Mouse (Mus musculus): Measurements from ENCODE around the gene C530008M17Rik. TPM values are rescaled to one million over a fixed set of nuclear protein-coding genes. Genes with fewer than 3 reads are reported as not detected.

Gene C530008M17Rik
- polyA plus RNA-seq, 1 experiment: 88.0 TPM

- TF ChIP-seq GATA1 (IDR thresholded peaks at IDR 0.05; ENCODE audit: low read length): no peak
These were observed 51.7 kb downstream of the C530008M17Rik start for GRCm38 (mm10) chr5:76708004-76708403.

- no peak for TF ChIP-seq GATA1 (IDR thresholded peaks at IDR 0.05; ENCODE audit: low read length)
These were observed 57.4 kb downstream of the C530008M17Rik start for GRCm38 (mm10) chr5:76713743-76714142.

- TF ChIP-seq GATA1 (IDR thresholded peaks at IDR 0.05; ENCODE audit: low read length): no peak
These were observed 63.6 kb downstream of the C530008M17Rik start for GRCm38 (mm10) chr5:76719954-76720353.

- no peak for TF ChIP-seq GATA1 (IDR thresholded peaks at IDR 0.05; ENCODE audit: low read length)
These were observed 68.6 kb downstream of the C530008M17Rik start for GRCm38 (mm10) chr5:76724878-76725277.

GRCm38 (mm10) chr5:76726518-76727103 lies 70.3 kb downstream of the C530008M17Rik start:
- TF ChIP-seq GATA1 (IDR thresholded peaks at IDR 0.05; ENCODE audit: low read length): no peak

- TF ChIP-seq GATA1 (IDR thresholded peaks at IDR 0.05; ENCODE audit: low read length): no peak
These were observed 76.8 kb downstream of the C530008M17Rik start for GRCm38 (mm10) chr5:76733055-76733641.

GRCm38 (mm10) chr5:76741463-76741862 lies 85.2 kb downstream of the C530008M17Rik start:
- no peak for TF ChIP-seq GATA1 (IDR thresholded peaks at IDR 0.05; ENCODE audit: low read length)

- TF ChIP-seq GATA1 (IDR thresholded peaks at IDR 0.05; ENCODE audit: low read length): no peak
These were observed 85.8 kb downstream of the C530008M17Rik start for GRCm38 (mm10) chr5:76742076-76742475.

GRCm38 (mm10) chr5:76744737-76745209 lies 88.5 kb downstream of the C530008M17Rik start:
- no peak for TF ChIP-seq GATA1 (IDR thresholded peaks at IDR 0.05; ENCODE audit: low read length)

GRCm38 (mm10) chr5:76747851-76748250 lies 91.5 kb downstream of the C530008M17Rik start:
- no peak for TF ChIP-seq GATA1 (IDR thresholded peaks at IDR 0.05; ENCODE audit: low read length)

- TF ChIP-seq GATA1 (IDR thresholded peaks at IDR 0.05; ENCODE audit: low read length): no peak
These were observed 96.0 kb downstream of the C530008M17Rik start for GRCm38 (mm10) chr5:76752351-76752750.

- no peak for TF ChIP-seq GATA1 (IDR thresholded peaks at IDR 0.05; ENCODE audit: low read length)
These were observed 104.0 kb downstream of the C530008M17Rik start for GRCm38 (mm10) chr5:76760349-76760748.

GRCm38 (mm10) chr5:76762030-76762698 lies 105.9 kb downstream of the C530008M17Rik start:
- no peak for TF ChIP-seq GATA1 (IDR thresholded peaks at IDR 0.05; ENCODE audit: low read length)

- no peak for TF ChIP-seq GATA1 (IDR thresholded peaks at IDR 0.05; ENCODE audit: low read length)
These were observed 106.9 kb downstream of the C530008M17Rik start for GRCm38 (mm10) chr5:76763148-76763701.

GRCm38 (mm10) chr5:76763731-76764130 lies 107.4 kb downstream of the C530008M17Rik start:
- TF ChIP-seq GATA1 (IDR thresholded peaks at IDR 0.05; ENCODE audit: low read length): no peak

- TF ChIP-seq GATA1 (IDR thresholded peaks at IDR 0.05; ENCODE audit: low read length): no peak
These were observed 112.7 kb downstream of the C530008M17Rik start for GRCm38 (mm10) chr5:76769014-76769413.

Measured in G1E-ER4 (cell line).